Mouse (Mus musculus) hindbrain, embryonic 11.5 days (tissue): Measurements from ENCODE around the gene Git1. TPM values are rescaled to one million over a fixed set of nuclear protein-coding genes. Genes with fewer than 3 reads are reported as not detected.

ENCODE experiments used
- ATAC-seq: fragments of 200-750 bp; cut with Nextera tagmentation; 2 replicates; pipeline ENCODE4 v1.8.0; 2017; ENCODE audit warnings: mild to moderate bottlenecking, moderate TSS enrichment, moderate library complexity; ENCODE audit not compliant: low FRiP score
- DNase-seq: peaks from one replicate; pipeline ENCODE4 v3.0.0-alpha.2; 2015; ENCODE audit warnings: low spot score
- H3K27ac ChIP-seq: fragments of 300-500 bp; sonication (generic); 2 replicates; pipeline ENCODE4 v1.5.1; 2014; ENCODE audit warnings: mild to moderate bottlenecking, low read depth, low read length
- H3K27me3 ChIP-seq: fragments of 300-500 bp; sonication (generic); 2 replicates; pipeline ENCODE4 v1.6.1; 2014; ENCODE audit warnings: mild to moderate bottlenecking, low read length, moderate library complexity, mixed read lengths; ENCODE audit not compliant: control insufficient read depth, insufficient read depth
- H3K36me3 ChIP-seq: fragments of 300-500 bp; sonication (generic); 2 replicates; pipeline ENCODE4 v1.6.1; 2014; ENCODE audit warnings: mild to moderate bottlenecking, low read length, moderate library complexity, mixed read lengths; ENCODE audit not compliant: control insufficient read depth, insufficient read depth
- H3K4me1 ChIP-seq: fragments of 300-500 bp; sonication (generic); replicated peaks from 2 replicates; pipeline ENCODE4 v1.6.1; 2014; ENCODE audit warnings: low read length, mixed read lengths; ENCODE audit not compliant: control insufficient read depth, insufficient read depth
- H3K4me2 ChIP-seq: fragments of 300-500 bp; sonication (generic); replicated peaks from 2 replicates; pipeline ENCODE4 v1.6.1; 2014; ENCODE audit warnings: mild to moderate bottlenecking, low read depth, low read length
- H3K4me3 ChIP-seq: fragments of 300-500 bp; sonication (generic); 2 replicates; pipeline ENCODE4 v1.5.1; 2014; ENCODE audit warnings: low read depth, low read length
- H3K9ac ChIP-seq: fragments of 300-500 bp; sonication (generic); 2 replicates; pipeline ENCODE4 v1.6.1; 2014; ENCODE audit warnings: low read depth, low read length
- H3K9me3 ChIP-seq: fragments of 300-500 bp; sonication (generic); 2 replicates; pipeline ENCODE4 v1.6.1; 2016; ENCODE audit warnings: low read length; ENCODE audit not compliant: control insufficient read depth
- WGBS: fragments of 180-500 bp; shearing (Covaris S2); extraction: QIAGEN DNeasy Blood & Tissue Kit; methylation state at CpG from one replicate; pipeline ENCODE4 v1.1.7; 2014; 5-methylcytosine and 5-hydroxymethylcytosine counted together
- polyA plus RNA-seq: library from polyadenylated mRNA; unstranded; fragments of >200 nt; fragmentation: Nextera tagmentation; extraction: Ambion mirVana; gene quantifications from 2 replicates; pipeline ENCODE4 v1.2.1, GENCODE M21; 2014

Git1 gene
- polyA plus RNA-seq, 1 experiment from 2014 or later: 18.6 TPM

GRCm38 (mm10) chr11:77486798-77487197 lies 6.6 kb upstream of the Git1 start:
- no peak for DNase-seq
- ATAC-seq: no peak
- no peak overlapping the region for H3K4me2 ChIP-seq

GRCm38 (mm10) chr11:77488771-77489581 lies 4.4 kb upstream of the Git1 start:
- peaks cover 26% of the 10 kb centered on the region for H3K4me1 ChIP-seq
- peak overlapping the region; percentile 82 for H3K4me2 ChIP-seq
- peak overlapping the region; percentile 90 for H3K4me3 ChIP-seq
- peak overlapping the region; percentile 93 for H3K9ac ChIP-seq
- 3% methylated on average over 44 of the region's 55 CpGs for WGBS
- no peaks in the 10 kb centered on the region for H3K9me3 ChIP-seq
- H3K27ac ChIP-seq: peak overlapping the region; percentile 86; the same call in 1 of the 2 replicates
- ATAC-seq (no peak), DNase-seq (peak; percentile 58)
- H3K27me3 ChIP-seq: no peaks in the 10 kb centered on the region
- H3K36me3 ChIP-seq: no peaks in the 10 kb centered on the region

More at GRCm38 (mm10) chr11:77486798-77487197, 6.6 kb upstream of the Git1 start:
- Histone ChIP-seq H3K4me3 (0 out of 2 replicates have a peak overlapping the region, but pooled peaks have one; percentile 2), H3K36me3 (no peaks in the 10 kb centered on the region), H3K4me1 (peaks cover 23% of the 10 kb centered on the region), H3K27ac (0 out of 2 replicates have a peak overlapping the region, but pooled peaks have one; percentile 20), H3K9me3 (no peaks in the 10 kb centered on the region), H3K9ac (peak overlapping the region; percentile 33; the same call in 1 of the 2 replicates), H3K27me3 (no peaks in the 10 kb centered on the region)
- WGBS: 70% methylated on average over 5 of the region's 5 CpGs

DNA sequence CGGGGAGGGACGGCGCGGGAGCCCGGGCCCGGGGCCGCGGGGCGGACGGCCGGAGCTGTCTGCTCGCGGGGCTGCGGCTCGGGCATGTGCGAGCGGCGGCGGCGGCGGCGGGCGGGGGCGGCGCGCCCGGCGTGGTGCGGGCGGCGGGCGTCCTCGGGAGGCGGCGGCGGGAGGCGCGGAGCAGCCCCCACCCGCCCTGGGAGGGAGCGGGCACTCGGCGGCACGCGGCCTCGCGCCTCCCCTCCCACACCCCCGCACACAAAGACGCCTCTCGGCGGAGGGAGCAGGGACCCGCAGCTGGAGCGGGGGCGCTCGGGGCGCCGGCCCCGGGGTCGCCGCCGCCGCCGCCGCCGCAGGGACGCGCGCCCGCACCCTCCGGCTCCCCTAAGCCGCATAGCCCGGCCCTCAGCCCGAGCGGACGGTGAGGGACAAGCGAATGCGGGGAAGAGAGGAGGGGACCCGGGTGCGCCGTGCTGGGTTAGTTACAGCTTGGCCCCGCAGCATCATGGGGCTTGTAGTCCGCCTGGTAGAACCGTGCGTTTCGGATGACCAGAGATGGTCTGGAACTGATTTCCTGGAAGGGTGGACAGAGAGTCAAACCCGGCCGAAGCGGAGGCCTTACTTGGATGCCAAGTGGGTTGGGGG lies 3.6 kb upstream of the Git1 start, which contains the start of gene Ankrd13b:
Gene Ankrd13b, minus strand, starts transcription at position 88 of the 645 bp plus-strand sequence.
- H3K4me1 ChIP-seq: peaks cover 26% of the 10 kb centered on the region

GRCm38 (mm10) chr11:77490451-77490850 lies 2.9 kb upstream of the Git1 start:
- Histone ChIP-seq H3K9ac (peak overlapping the region; percentile 93), H3K27me3 (no peaks in the 10 kb centered on the region), H3K4me1 (peaks cover 31% of the 10 kb centered on the region), H3K4me3 (peak overlapping the region; percentile 90), H3K27ac (peak overlapping the region; percentile 86; the same call in 1 of the 2 replicates), H3K4me2 (peak overlapping the region; percentile 82; the same call in 1 of the 2 replicates), H3K9me3 (no peaks in the 10 kb centered on the region), H3K36me3 (no peaks in the 10 kb centered on the region)
- WGBS: 68% methylated on average over 6 of the region's 6 CpGs
- ATAC-seq (no peak), DNase-seq (no peak)

More for the DNA sequence above, 3.6 kb upstream of the Git1 start, which contains the start of gene Ankrd13b:
- Histone ChIP-seq H3K9ac (peak within 1 kb of the TSS; percentile 93), H3K36me3 (no peaks in the 10 kb centered on the region), H3K9me3 (no peaks in the 10 kb centered on the region), H3K4me3 (peak within 1 kb of the TSS; percentile 90), H3K4me2 (peak within 1 kb of the TSS; percentile 82), H3K27ac (peak within 1 kb of the TSS; percentile 86), H3K27me3 (no peaks in the 10 kb centered on the region)
- ATAC-seq (peak; percentile 60), DNase-seq (peak; percentile 86)
- WGBS: under 1% methylated on average over 25 of the region's 87 CpGs

GRCm38 (mm10) chr11:77491123-77491501 lies 2.2 kb upstream of the Git1 start:
- peak overlapping the region; percentile 49 for H3K9ac ChIP-seq
- DNase-seq (peak; percentile 99), ATAC-seq (peak; percentile 75)
- peaks cover 30% of the 10 kb centered on the region for H3K4me1 ChIP-seq
- H3K27ac ChIP-seq: peak overlapping the region; percentile 85
- H3K9me3 ChIP-seq: no peaks in the 10 kb centered on the region
- no peaks in the 10 kb centered on the region for H3K36me3 ChIP-seq
- WGBS: 1% methylated on average over 13 of the region's 13 CpGs
- no peaks in the 10 kb centered on the region for H3K27me3 ChIP-seq
- peak overlapping the region; percentile 77 for H3K4me2 ChIP-seq
- peak overlapping the region; percentile 74 for H3K4me3 ChIP-seq

- DNase-seq: peak; percentile 45
Measured at GRCm38 (mm10) chr11:77491502-77492291, 1.7 kb upstream of the Git1 start.

GRCm38 (mm10) chr11:77492311-77492871 lies 971 bp upstream of the Git1 start:
- H3K27me3 ChIP-seq: no peaks in the 10 kb centered on the region
- peak overlapping the region; percentile 74 for H3K4me3 ChIP-seq
- under 1% methylated on average over 14 of the region's 18 CpGs for WGBS
- H3K4me2 ChIP-seq: peak overlapping the region; percentile 77
- H3K27ac ChIP-seq: peak overlapping the region; percentile 88
- H3K4me1 ChIP-seq: peaks cover 30% of the 10 kb centered on the region
- ATAC-seq (no peak), DNase-seq (no peak)
- H3K36me3 ChIP-seq: no peaks in the 10 kb centered on the region
- H3K9ac ChIP-seq: peak overlapping the region; percentile 93
- no peaks in the 10 kb centered on the region for H3K9me3 ChIP-seq

More at GRCm38 (mm10) chr11:77491502-77492291, 1.7 kb upstream of the Git1 start:
- under 1% methylated on average over 23 of the region's 23 CpGs for WGBS
- Histone ChIP-seq H3K27me3 (no peaks in the 10 kb centered on the region), H3K36me3 (no peaks in the 10 kb centered on the region), H3K9ac (peak overlapping the region; percentile 93), H3K9me3 (no peaks in the 10 kb centered on the region), H3K27ac (peak overlapping the region; percentile 85), H3K4me2 (peak overlapping the region; percentile 77), H3K4me3 (peak overlapping the region; percentile 74), H3K4me1 (peaks cover 27% of the 10 kb centered on the region)
- ATAC-seq: peak; percentile 69

DNA sequence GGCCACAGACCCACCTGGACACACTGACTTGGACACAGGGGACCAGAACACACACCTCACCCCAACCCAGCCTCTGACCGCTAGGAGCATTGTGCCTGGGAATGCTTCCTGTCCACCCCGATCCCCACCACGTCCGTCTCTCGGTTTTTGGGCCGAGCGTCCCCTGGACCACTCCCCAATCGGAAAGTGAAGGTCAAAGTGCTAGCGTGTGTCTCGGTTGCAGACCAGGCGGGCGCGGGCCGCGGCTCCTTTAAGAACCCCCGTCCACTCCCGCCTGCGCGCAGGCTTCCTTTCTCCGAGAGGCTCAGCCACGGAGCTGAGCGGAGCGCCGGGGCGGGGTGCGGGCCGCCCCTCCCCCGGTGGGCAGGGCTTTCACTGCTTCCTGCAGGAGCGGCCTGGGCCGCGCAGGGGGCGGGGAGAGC lies 440 bp upstream of the Git1 start:
- peak overlapping the region; percentile 88 for H3K27ac ChIP-seq
- H3K9ac ChIP-seq: peak overlapping the region; percentile 93
- peak overlapping the region; percentile 74 for H3K4me3 ChIP-seq
- peak; percentile 46 for ATAC-seq
- peaks cover 26% of the 10 kb centered on the region for H3K4me1 ChIP-seq
- under 1% methylated on average over 18 of the region's 32 CpGs for WGBS
- peak overlapping the region; percentile 77 for H3K4me2 ChIP-seq
- peak; percentile 93 for DNase-seq
- no peaks in the 10 kb centered on the region for H3K9me3 ChIP-seq
- no peaks in the 10 kb centered on the region for H3K36me3 ChIP-seq
- H3K27me3 ChIP-seq: no peaks in the 10 kb centered on the region
